Mouse (Mus musculus) cerebellum, adult 2 months (tissue): ENCODE measurements around the gene Hao1.

Experiments
- CTCF ChIP-seq: fragments of 200-500 bp; IDR thresholded peaks from 2 replicates; pipeline ENCODE4 v1.5.1; 2011; ENCODE audit warnings: low read depth, mild to moderate bottlenecking, control low read depth, low read length, moderate library complexity, borderline replicate concordance; ENCODE audit not compliant: insufficient read depth
- POLR2A ChIP-seq: fragments of 200-500 bp; IDR thresholded peaks from 2 replicates; pipeline ENCODE4 v1.6.1; 2011; ENCODE audit warnings: low read length, control low read depth, borderline replicate concordance; ENCODE audit not compliant: insufficient read depth

DNA sequence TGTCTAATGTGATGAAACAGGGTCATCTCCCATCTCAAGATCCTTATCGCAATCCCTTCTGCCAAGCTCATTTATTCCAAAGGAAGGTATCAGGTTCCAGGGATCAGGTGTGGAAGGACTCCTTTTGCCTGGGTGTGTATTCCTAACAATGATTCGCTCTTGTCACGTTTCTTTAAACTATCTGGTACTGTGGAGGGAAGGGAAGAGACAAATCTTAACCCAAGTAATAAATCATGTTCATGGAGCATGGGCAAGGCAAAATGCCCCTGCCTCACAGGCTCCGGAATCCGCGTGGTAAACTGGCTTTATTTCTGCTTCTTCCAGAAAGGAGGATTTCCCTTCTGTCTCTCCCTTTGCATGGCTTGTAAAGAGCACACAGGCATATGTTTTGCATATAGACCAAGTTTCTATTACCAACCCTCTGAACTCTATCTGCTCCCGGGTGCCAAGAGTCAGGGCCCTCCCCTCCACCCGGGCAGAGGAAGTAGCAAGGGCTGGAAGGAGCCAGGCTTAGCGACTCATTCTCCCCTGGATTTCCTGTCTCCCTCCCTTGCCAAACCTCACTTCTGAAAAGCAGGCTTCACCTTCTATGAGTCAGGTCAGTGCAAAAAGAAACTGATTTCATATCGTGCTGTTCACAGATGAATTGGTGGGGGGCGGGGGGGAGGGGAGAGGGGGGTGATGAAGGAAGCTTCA is 26.6 kb downstream of the Hao1 start:
- TF ChIP-seq CTCF (no peak), POLR2A (no peak)
